Mouse (Mus musculus) kidney, embryonic 14.5 days (tissue): ENCODE measurements around the gene Lpin1. TPM values are rescaled to one million over a fixed set of nuclear protein-coding genes. Genes with fewer than 3 reads are reported as not detected.

Experiments used
- ATAC-seq: fragments of 200-750 bp; cut with Nextera tagmentation; 2 replicates; pipeline ENCODE4 v1.8.0; 2017; ENCODE audit warnings: moderate number of reproducible peaks, mild to moderate bottlenecking, moderate TSS enrichment, moderate library complexity; ENCODE audit not compliant: low FRiP score, low TSS enrichment
- H3K27ac ChIP-seq: fragments of 300-500 bp; sonication (generic); 2 replicates; pipeline ENCODE4 v1.5.1; 2014; ENCODE audit warnings: low read depth, mild to moderate bottlenecking, low read length, moderate library complexity, mixed read lengths
- H3K27me3 ChIP-seq: fragments of 300-500 bp; sonication (generic); 2 replicates; pipeline ENCODE4 v1.6.1; 2014; ENCODE audit warnings: mild to moderate bottlenecking, low read length; ENCODE audit not compliant: control insufficient read depth, insufficient read depth
- H3K36me3 ChIP-seq: fragments of 300-500 bp; sonication (generic); 2 replicates; pipeline ENCODE4 v1.6.1; 2014; ENCODE audit warnings: low read length, mixed read lengths; ENCODE audit not compliant: control insufficient read depth, insufficient read depth
- H3K4me1 ChIP-seq: fragments of 300-500 bp; sonication (generic); 2 replicates; pipeline ENCODE4 v1.6.1; 2014; ENCODE audit warnings: low read length, mixed read lengths; ENCODE audit not compliant: control insufficient read depth, insufficient read depth
- H3K4me2 ChIP-seq: fragments of 300-500 bp; sonication (generic); replicated peaks from 2 replicates; pipeline ENCODE4 v1.6.1; 2014; ENCODE audit warnings: low read depth, mild to moderate bottlenecking, low read length
- H3K4me3 ChIP-seq: fragments of 300-500 bp; sonication (generic); 2 replicates; pipeline ENCODE4 v1.5.1; 2014; ENCODE audit warnings: mild to moderate bottlenecking, low read length
- H3K9ac ChIP-seq: fragments of 300-500 bp; sonication (generic); 2 replicates; pipeline ENCODE4 v1.6.1; 2014; ENCODE audit warnings: low read depth, mild to moderate bottlenecking, low read length, moderate library complexity
- H3K9me3 ChIP-seq: fragments of 300-500 bp; sonication (generic); 2 replicates; pipeline ENCODE4 v1.6.1; 2016; ENCODE audit warnings: low read length; ENCODE audit not compliant: control insufficient read depth
- WGBS: fragments of 180-500 bp; shearing (Covaris S2); extraction: QIAGEN DNeasy Blood & Tissue Kit; methylation state at CpG from one replicate; pipeline ENCODE4 v1.1.7; 2014; 5-methylcytosine and 5-hydroxymethylcytosine counted together
- polyA plus RNA-seq: library from polyadenylated mRNA; unstranded; fragments of >200 nt; fragmentation: Nextera tagmentation; extraction: Ambion mirVana; gene quantifications from 2 replicates; pipeline ENCODE4 v1.2.1, GENCODE M21; 2014

Gene Lpin1
- polyA plus RNA-seq, 1 experiment from 2014 or later, result 6.1 TPM

DNA sequence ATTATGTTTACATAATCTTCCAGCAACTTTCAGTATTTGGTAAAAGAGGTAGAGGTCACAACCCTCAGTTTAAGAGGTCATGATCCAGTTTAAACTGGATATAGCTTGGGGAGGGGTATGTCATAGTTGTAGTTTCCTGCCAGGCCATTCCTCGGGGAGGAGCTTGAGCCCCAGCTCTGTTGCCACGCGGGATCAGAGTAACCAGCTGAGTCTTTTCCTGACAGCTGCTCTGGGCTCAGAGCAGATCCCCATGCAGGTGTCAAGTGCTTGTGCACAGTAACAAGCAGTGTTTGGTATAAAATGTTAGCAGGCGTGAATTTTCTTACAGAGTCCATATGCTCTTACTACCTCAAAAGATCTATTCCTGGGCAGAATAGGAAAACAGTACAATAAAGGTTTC lies 112.8 kb downstream of the Lpin1 start:
- no peaks in the 10 kb centered on the region for H3K36me3 ChIP-seq
- ATAC-seq, result no peak
- no peak overlapping the region for H3K27ac ChIP-seq
- no peaks in the 10 kb centered on the region for H3K27me3 ChIP-seq
- WGBS, result 37% methylated on average over 4 of the region's 4 CpGs
- no peak overlapping the region for H3K9ac ChIP-seq
- no peak overlapping the region for H3K4me2 ChIP-seq
- no peak overlapping the region for H3K4me3 ChIP-seq
- H3K9me3 ChIP-seq, result no peaks in the 10 kb centered on the region; the same call in 1 of the 2 replicates
- no peaks in the 10 kb centered on the region for H3K4me1 ChIP-seq

DNA sequence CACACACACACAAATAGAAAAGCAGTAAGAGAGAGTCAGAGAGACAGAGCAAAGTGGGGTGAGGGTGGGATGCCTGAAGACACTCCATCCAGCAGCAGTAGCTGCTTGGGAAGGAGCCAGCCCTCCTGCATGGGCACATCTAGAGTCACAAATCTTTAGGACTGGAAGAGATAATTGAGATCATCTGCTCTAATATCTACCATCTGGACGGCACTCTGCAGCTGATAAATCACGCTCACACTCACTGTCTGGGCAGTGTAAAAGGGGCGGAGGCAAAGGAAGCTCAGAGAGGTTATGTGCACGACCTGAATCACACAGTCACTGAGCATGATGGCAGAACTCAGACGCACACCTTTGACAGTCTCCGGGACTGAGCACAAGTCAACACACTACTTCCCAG lies 118.1 kb downstream of the Lpin1 start:
- ATAC-seq, result no peak
- no peaks in the 10 kb centered on the region for H3K9me3 ChIP-seq
- H3K27ac ChIP-seq, result no peak overlapping the region
- H3K4me3 ChIP-seq, result no peak overlapping the region
- H3K4me2 ChIP-seq, result no peak overlapping the region
- no peak overlapping the region for H3K9ac ChIP-seq
- H3K36me3 ChIP-seq, result no peaks in the 10 kb centered on the region
- H3K4me1 ChIP-seq, result no peaks in the 10 kb centered on the region
- no peaks in the 10 kb centered on the region for H3K27me3 ChIP-seq
- WGBS, result 64% methylated on average over 6 of the region's 6 CpGs

DNA sequence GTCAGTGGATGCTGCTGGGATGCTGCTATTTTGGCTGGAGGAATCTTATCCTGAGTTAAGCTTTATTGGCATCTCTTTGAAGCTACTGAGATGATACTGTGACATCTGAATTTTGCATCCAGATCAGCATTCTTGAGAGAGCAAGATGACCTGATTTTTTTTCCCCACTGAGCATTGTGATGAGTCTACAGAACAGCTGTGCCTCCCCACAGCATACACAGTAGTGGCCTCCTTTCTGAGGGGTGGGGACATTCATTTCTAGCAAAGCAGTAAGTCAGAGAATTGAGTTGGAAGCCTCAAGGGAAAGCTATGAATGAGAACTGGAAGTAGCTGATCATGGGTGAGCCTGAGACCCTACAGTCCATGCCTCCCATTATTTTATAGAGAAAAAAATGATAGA lies 121.9 kb downstream of the Lpin1 start:
- no peak overlapping the region for H3K9ac ChIP-seq
- H3K36me3 ChIP-seq, result no peaks in the 10 kb centered on the region
- H3K4me1 ChIP-seq, result no peaks in the 10 kb centered on the region
- no peaks in the 10 kb centered on the region for H3K9me3 ChIP-seq
- H3K4me2 ChIP-seq, result no peak overlapping the region
- H3K27me3 ChIP-seq, result no peaks in the 10 kb centered on the region
- H3K4me3 ChIP-seq, result no peak overlapping the region
- no peak overlapping the region for H3K27ac ChIP-seq
- no peak for ATAC-seq

DNA sequence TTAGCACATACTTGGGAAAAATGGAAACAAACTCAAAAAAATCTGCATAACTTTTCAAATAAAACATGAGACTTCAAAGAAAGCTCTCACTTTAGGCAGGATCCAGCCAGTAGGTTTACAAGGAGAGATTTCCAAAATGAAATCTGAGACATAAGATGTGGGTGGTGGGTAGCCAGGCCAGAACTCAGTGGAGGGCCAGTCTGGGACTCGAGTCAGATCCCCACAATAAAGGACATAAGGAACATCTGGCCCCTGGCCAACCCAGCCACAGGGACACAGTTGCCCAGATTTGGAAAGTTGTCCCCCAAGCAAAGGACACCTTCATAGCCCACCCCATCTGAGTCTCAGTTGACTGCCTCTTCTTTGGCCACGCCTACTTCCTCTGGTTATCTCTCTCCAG lies 123.3 kb downstream of the Lpin1 start:
- no peak overlapping the region for H3K27ac ChIP-seq
- WGBS, result 59% methylated on average over 2 of the region's 2 CpGs
- H3K4me3 ChIP-seq, result no peak overlapping the region
- no peaks in the 10 kb centered on the region for H3K4me1 ChIP-seq
- H3K36me3 ChIP-seq, result no peaks in the 10 kb centered on the region
- no peak for ATAC-seq
- no peaks in the 10 kb centered on the region for H3K9me3 ChIP-seq
- no peak overlapping the region for H3K9ac ChIP-seq
- H3K27me3 ChIP-seq, result no peaks in the 10 kb centered on the region
- H3K4me2 ChIP-seq, result no peak overlapping the region

Other genes starting within 250 kb of the Lpin1 start
- gene Ntsr2, start 42.4 kb upstream of the Lpin1 start, polyA plus RNA-seq, result 0.64 and 0.76 TPM in 2 replicates
- 6.6 and 8.6 TPM in 2 replicates for gene Greb1, start 189.9 kb upstream of the Lpin1 start, polyA plus RNA-seq
- 36.8 and 56.7 TPM in 2 replicates for gene E2f6, start 200.0 kb upstream of the Lpin1 start, polyA plus RNA-seq